Mouse (Mus musculus) layer of hippocampus, adult 9-10 months (tissue): ENCODE measurements around the gene Pappa.

ENCODE experiments used
- DNase-seq: peaks from one replicate; pipeline ENCODE4 v3.0.0; 2022; ENCODE audit warnings: low spot score

The Pappa gene

GRCm38 (mm10) chr4:65123741-65124224, at the start of gene Pappa:
Gene Pappa (plus strand): TSS chr4:65124174.
- no peak for DNase-seq

GRCm38 (mm10) chr4:65077906-65078615, 45.9 kb upstream of the Pappa start:
- DNase-seq, result no peak

GRCm38 (mm10) chr4:65086864-65087263, 37.1 kb upstream of the Pappa start:
- DNase-seq, result no peak

- DNase-seq, result no peak
Measured at GRCm38 (mm10) chr4:65087592-65087991, 36.4 kb upstream of the Pappa start.

- DNase-seq, result no peak
Measured at GRCm38 (mm10) chr4:65092191-65092590, 31.8 kb upstream of the Pappa start.

GRCm38 (mm10) chr4:65120329-65120728, 3.6 kb upstream of the Pappa start:
- DNase-seq, result no peak

- DNase-seq, result no peak
Measured at GRCm38 (mm10) chr4:65122841-65123240, 1.1 kb upstream of the Pappa start.

GRCm38 (mm10) chr4:65124369-65125151, 586 bp downstream of the Pappa start:
- no peak for DNase-seq

GRCm38 (mm10) chr4:65125341-65126332, 1.7 kb downstream of the Pappa start:
- no peak for DNase-seq

GRCm38 (mm10) chr4:65126451-65127290, 2.7 kb downstream of the Pappa start:
- no peak for DNase-seq

GRCm38 (mm10) chr4:65127291-65127590, 3.3 kb downstream of the Pappa start:
- DNase-seq, result no peak

GRCm38 (mm10) chr4:65132657-65133056, 8.7 kb downstream of the Pappa start:
- DNase-seq, result no peak

- DNase-seq, result no peak
Measured at GRCm38 (mm10) chr4:65134358-65134757, 10.4 kb downstream of the Pappa start.

GRCm38 (mm10) chr4:65135109-65135508, 11.1 kb downstream of the Pappa start:
- no peak for DNase-seq

GRCm38 (mm10) chr4:65136541-65136940, 12.6 kb downstream of the Pappa start:
- DNase-seq, result no peak

- DNase-seq, result no peak
Measured at GRCm38 (mm10) chr4:65146936-65147335, 23.0 kb downstream of the Pappa start.

- no peak for DNase-seq
Measured at GRCm38 (mm10) chr4:65153601-65154000, 29.6 kb downstream of the Pappa start.

- DNase-seq, result no peak
Measured at GRCm38 (mm10) chr4:65156231-65156630, 32.3 kb downstream of the Pappa start.

GRCm38 (mm10) chr4:65158651-65159050, 34.7 kb downstream of the Pappa start:
- no peak for DNase-seq

GRCm38 (mm10) chr4:65159481-65159880, 35.5 kb downstream of the Pappa start:
- no peak for DNase-seq

GRCm38 (mm10) chr4:65163698-65164097, 39.7 kb downstream of the Pappa start:
- DNase-seq, result no peak
